Mouse (Mus musculus) limb, embryonic 11.5 days (tissue): ENCODE measurements around the gene Lrrc74a. TPM values are rescaled to one million over a fixed set of nuclear protein-coding genes. Genes with fewer than 3 reads are reported as not detected.
A peak's percentile ranks its signal among the peaks of the same experiment; 100 is the strongest.

Experiments used
- ATAC-seq: fragments of 200-750 bp; cut with Nextera tagmentation; 2 replicates; pipeline ENCODE4 v1.8.0; 2017; ENCODE audit warnings: low read depth; ENCODE audit not compliant: insufficient number of reproducible peaks, low FRiP score, low TSS enrichment
- DNase-seq: peaks from one replicate; pipeline ENCODE4 v3.0.0-alpha.2; 2015; ENCODE audit warnings: low spot score
- H3K27ac ChIP-seq: fragments of 300-500 bp; sonication (generic); replicated peaks from 2 replicates; pipeline ENCODE4 v1.5.1; 2014; ENCODE audit warnings: low read depth, mild to moderate bottlenecking, low read length
- H3K27me3 ChIP-seq: fragments of 300-500 bp; sonication (generic); 2 replicates; pipeline ENCODE4 v1.6.1; 2014; ENCODE audit warnings: mild to moderate bottlenecking, low read length, mixed read lengths; ENCODE audit not compliant: control insufficient read depth, insufficient read depth
- H3K36me3 ChIP-seq: fragments of 300-500 bp; sonication (generic); 2 replicates; pipeline ENCODE4 v1.6.1; 2014; ENCODE audit warnings: mild to moderate bottlenecking, low read length, moderate library complexity, mixed read lengths; ENCODE audit not compliant: control insufficient read depth, insufficient read depth
- H3K4me1 ChIP-seq: fragments of 300-500 bp; sonication (generic); 2 replicates; pipeline ENCODE4 v1.6.1; 2014; ENCODE audit warnings: low read length, mixed read lengths; ENCODE audit not compliant: control insufficient read depth, insufficient read depth
- H3K4me2 ChIP-seq: fragments of 300-500 bp; sonication (generic); 2 replicates; pipeline ENCODE4 v1.6.1; 2014; ENCODE audit warnings: low read depth, mild to moderate bottlenecking, moderate library complexity; ENCODE audit not compliant: severe bottlenecking
- H3K4me3 ChIP-seq: fragments of 300-500 bp; sonication (generic); 2 replicates; pipeline ENCODE4 v1.5.1; 2014; ENCODE audit warnings: low read depth, low read length
- H3K9ac ChIP-seq: fragments of 300-500 bp; sonication (generic); 2 replicates; pipeline ENCODE4 v1.6.1; 2014; ENCODE audit warnings: mild to moderate bottlenecking, low read length
- H3K9me3 ChIP-seq: fragments of 300-500 bp; sonication (generic); 2 replicates; pipeline ENCODE4 v1.6.1; 2016; ENCODE audit warnings: low read length; ENCODE audit not compliant: control insufficient read depth
- WGBS: fragments of 180-500 bp; shearing (Covaris S2); extraction: QIAGEN DNeasy Blood & Tissue Kit; methylation state at CpG from one replicate; pipeline ENCODE4 v1.1.7; 2014; 5-methylcytosine and 5-hydroxymethylcytosine counted together
- polyA plus RNA-seq: library from polyadenylated mRNA; unstranded; fragments of >200 nt; fragmentation: Nextera tagmentation; extraction: Ambion mirVana; gene quantifications from 2 replicates; pipeline ENCODE4 v1.2.1, GENCODE M21; 2014

Gene Lrrc74a
- polyA plus RNA-seq, 1 experiment from 2014 or later = not detected

DNA sequence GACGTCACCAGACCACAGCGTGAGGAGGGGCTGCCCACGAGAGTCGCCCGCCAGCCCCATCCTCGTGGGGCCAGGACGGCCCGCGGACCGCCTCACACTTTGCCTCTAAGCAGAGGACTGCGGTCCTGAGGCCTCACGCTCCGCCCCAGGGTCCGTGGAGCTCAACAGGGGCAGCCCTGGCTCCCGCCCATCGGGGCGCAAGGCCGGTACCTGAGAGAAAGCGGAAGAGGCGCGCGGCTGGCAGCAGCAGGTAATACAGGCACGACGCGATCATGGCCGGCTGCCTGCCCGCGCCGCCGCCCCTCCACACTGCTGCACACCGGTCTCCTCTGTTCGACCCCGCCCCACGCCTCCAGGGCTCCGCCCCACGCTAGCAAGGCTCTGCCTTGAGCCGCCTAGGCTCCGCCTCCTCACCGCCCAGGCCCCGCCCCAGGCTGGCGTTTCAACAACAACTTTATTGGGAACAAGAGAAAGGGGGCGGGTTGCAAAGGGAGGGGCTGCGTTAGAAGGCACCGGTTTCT lies 8.0 kb upstream of the Lrrc74a start, which contains the start of gene Angel1:
Angel1 (minus strand) TSS at position 341 of the 521 bp plus-strand sequence.
- DNase-seq (peak; percentile 98), ATAC-seq (peak; percentile 98)
- H3K27ac ChIP-seq = no peak within 1 kb of the TSS
- H3K4me1 ChIP-seq = no peaks in the 10 kb centered on the region
- H3K36me3 ChIP-seq = no peaks in the 10 kb centered on the region
- WGBS = under 1% methylated on average over 43 of the region's 44 CpGs
- H3K9me3 ChIP-seq = no peaks in the 10 kb centered on the region
- H3K4me3 ChIP-seq = peak within 1 kb of the TSS; percentile 77
- peak within 1 kb of the TSS; percentile 92 for H3K4me2 ChIP-seq
- H3K9ac ChIP-seq = peak within 1 kb of the TSS; percentile 71
- no peaks in the 10 kb centered on the region for H3K27me3 ChIP-seq

- Histone ChIP-seq H3K4me1 (no peaks in the 10 kb centered on the region), H3K27ac (no peak overlapping the region), H3K4me3 (no peak overlapping the region), H3K9ac (no peak overlapping the region), H3K27me3 (no peaks in the 10 kb centered on the region), H3K9me3 (no peaks in the 10 kb centered on the region), H3K4me2 (no peak overlapping the region), H3K36me3 (no peaks in the 10 kb centered on the region)
- ATAC-seq (no peak), DNase-seq (no peak)
- 75% methylated on average over 13 of the region's 13 CpGs for WGBS
These were observed 26.9 kb downstream of the Lrrc74a start for GRCm38 (mm10) chr12:86761036-86761435.

- DNase-seq = no peak
- ATAC-seq = no peak
- WGBS = 82% methylated on average over 6 of the region's 6 CpGs
- Histone ChIP-seq H3K9ac (no peak overlapping the region), H3K4me1 (no peaks in the 10 kb centered on the region), H3K27ac (no peak overlapping the region), H3K4me2 (no peak overlapping the region), H3K36me3 (no peaks in the 10 kb centered on the region), H3K9me3 (no peaks in the 10 kb centered on the region), H3K27me3 (no peaks in the 10 kb centered on the region), H3K4me3 (no peak overlapping the region)
These were observed 29.9 kb downstream of the Lrrc74a start for GRCm38 (mm10) chr12:86764060-86764459.

- Histone ChIP-seq H3K36me3 (no peaks in the 10 kb centered on the region), H3K27me3 (no peaks in the 10 kb centered on the region), H3K4me2 (no peak overlapping the region), H3K27ac (no peak overlapping the region), H3K4me1 (no peaks in the 10 kb centered on the region), H3K9me3 (no peaks in the 10 kb centered on the region), H3K9ac (no peak overlapping the region), H3K4me3 (no peak overlapping the region)
- ATAC-seq = no peak
- 92% methylated on average over 8 of the region's 8 CpGs for WGBS
- DNase-seq = no peak
These were observed 32.3 kb downstream of the Lrrc74a start for GRCm38 (mm10) chr12:86766467-86766866.

GRCm38 (mm10) chr12:86767868-86768631 lies 33.9 kb downstream of the Lrrc74a start:
- DNase-seq (peak; percentile 78), ATAC-seq (0 out of 2 replicates have a peak, but pooled peaks have one; percentile 27)
- Histone ChIP-seq H3K27ac (no peak overlapping the region), H3K4me2 (no peak overlapping the region), H3K9me3 (no peaks in the 10 kb centered on the region), H3K27me3 (no peaks in the 10 kb centered on the region), H3K9ac (no peak overlapping the region), H3K4me3 (no peak overlapping the region), H3K36me3 (no peaks in the 10 kb centered on the region), H3K4me1 (no peaks in the 10 kb centered on the region)
- WGBS = 35% methylated on average over 20 of the region's 20 CpGs

- ATAC-seq (no peak), DNase-seq (peak; percentile 92)
- no peak overlapping the region for H3K27ac ChIP-seq
- no peak overlapping the region for H3K4me3 ChIP-seq
- 40% methylated on average over 4 of the region's 4 CpGs for WGBS
- H3K9ac ChIP-seq = no peak overlapping the region
- no peak overlapping the region for H3K4me2 ChIP-seq
- no peaks in the 10 kb centered on the region for H3K4me1 ChIP-seq
- H3K9me3 ChIP-seq = no peaks in the 10 kb centered on the region
- H3K36me3 ChIP-seq = no peaks in the 10 kb centered on the region
- no peaks in the 10 kb centered on the region for H3K27me3 ChIP-seq
These were observed 34.9 kb downstream of the Lrrc74a start for GRCm38 (mm10) chr12:86768986-86769580.

DNA sequence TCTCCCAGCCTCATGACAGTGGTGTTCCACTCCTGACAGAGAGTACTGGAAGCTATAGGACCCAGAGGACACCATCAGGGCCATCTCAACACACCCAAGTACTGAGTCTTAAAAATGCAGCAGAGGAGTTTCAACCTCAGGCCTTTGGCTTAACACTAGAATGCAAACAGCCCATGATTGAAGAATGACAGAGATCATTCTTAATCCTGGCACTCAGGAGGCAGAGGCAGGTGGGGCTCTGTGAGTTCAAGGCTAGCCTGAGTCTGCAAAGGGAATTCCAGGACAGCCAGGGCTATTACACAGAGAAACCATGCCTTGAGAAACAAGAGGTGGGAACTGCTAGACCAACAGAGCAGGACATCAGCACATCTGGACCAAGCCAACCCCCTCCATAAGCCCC lies 35.6 kb downstream of the Lrrc74a start:
- Histone ChIP-seq H3K36me3 (no peaks in the 10 kb centered on the region), H3K27ac (no peak overlapping the region), H3K4me1 (no peaks in the 10 kb centered on the region), H3K27me3 (no peaks in the 10 kb centered on the region), H3K9me3 (no peaks in the 10 kb centered on the region), H3K4me3 (no peak overlapping the region), H3K9ac (no peak overlapping the region), H3K4me2 (no peak overlapping the region)
- ATAC-seq (no peak), DNase-seq (no peak)

GRCm38 (mm10) chr12:86770261-86770670 lies 36.1 kb downstream of the Lrrc74a start:
- no peak overlapping the region for H3K9ac ChIP-seq
- H3K4me3 ChIP-seq = no peak overlapping the region
- WGBS = 49% methylated on average over 4 of the region's 4 CpGs
- H3K4me2 ChIP-seq = no peak overlapping the region
- H3K36me3 ChIP-seq = no peaks in the 10 kb centered on the region
- DNase-seq (no peak), ATAC-seq (no peak)
- no peak overlapping the region for H3K27ac ChIP-seq
- no peaks in the 10 kb centered on the region for H3K4me1 ChIP-seq
- H3K9me3 ChIP-seq = no peaks in the 10 kb centered on the region
- no peaks in the 10 kb centered on the region for H3K27me3 ChIP-seq
